Mouse (Mus musculus): Measurements from ENCODE around the gene Agpat4. TPM values are rescaled to one million over a fixed set of nuclear protein-coding genes. Genes with fewer than 3 reads are reported as not detected.
A peak's percentile ranks its signal among the peaks of the same experiment; 100 is the strongest.

The Agpat4 gene
- polyA plus RNA-seq, 1 experiment from 2014 or later = 28.7 TPM

GRCm38 (mm10) chr17:12103781-12104180 lies 14.7 kb upstream of the Agpat4 start:
- Histone ChIP-seq H3K27me3 (no peaks in the 10 kb centered on the region), H3K36me3 (no peaks in the 10 kb centered on the region), H3K4me2 (peak overlapping the region; percentile 38; the same call in 1 of the 2 replicates), H3K9ac (peak overlapping the region; percentile 55; the same call in 1 of the 2 replicates), H3K4me1 (replicated peaks) (peaks cover 20% of the 10 kb centered on the region), H3K9me3 (replicated peaks) (no peaks in the 10 kb centered on the region; the same call in 1 of the 2 replicates), H3K4me3 (replicated peaks) (no peak overlapping the region), H3K27ac (peak overlapping the region; percentile 75; the same call in 1 of the 2 replicates)
- 62% methylated on average over 6 of the region's 6 CpGs for WGBS (ENCODE audit: insufficient replicate concordance)
- ATAC-seq (ENCODE audit: low read depth) (no peak), DNase-seq (peak; percentile 20)

GRCm38 (mm10) chr17:12104245-12104644 lies 14.3 kb upstream of the Agpat4 start:
- DNase-seq = peak; percentile 35
- Histone ChIP-seq H3K9ac (peak overlapping the region; percentile 55), H3K36me3 (no peaks in the 10 kb centered on the region), H3K27me3 (no peaks in the 10 kb centered on the region), H3K4me1 (replicated peaks) (peaks cover 20% of the 10 kb centered on the region), H3K4me3 (replicated peaks) (no peak overlapping the region), H3K4me2 (peak overlapping the region; percentile 38), H3K27ac (peak overlapping the region; percentile 75), H3K9me3 (replicated peaks) (no peaks in the 10 kb centered on the region; the same call in 1 of the 2 replicates)
- 34% methylated on average over 7 of the region's 7 CpGs for WGBS (ENCODE audit: insufficient replicate concordance)
- ATAC-seq (ENCODE audit: low read depth) = peak; percentile 82

- Histone ChIP-seq H3K4me2 (peak overlapping the region; percentile 38), H3K27me3 (no peaks in the 10 kb centered on the region), H3K36me3 (no peaks in the 10 kb centered on the region), H3K27ac (peak overlapping the region; percentile 75), H3K9ac (peak overlapping the region; percentile 55), H3K4me3 (replicated peaks) (no peak overlapping the region), H3K9me3 (replicated peaks) (no peaks in the 10 kb centered on the region; the same call in 1 of the 2 replicates), H3K4me1 (replicated peaks) (peaks cover 20% of the 10 kb centered on the region)
- ATAC-seq (ENCODE audit: low read depth) (peak; percentile 90), DNase-seq (peak; percentile 36)
- 58% methylated on average over 6 of the region's 6 CpGs for WGBS (ENCODE audit: insufficient replicate concordance)
Observed at GRCm38 (mm10) chr17:12104690-12105089, 13.8 kb upstream of the Agpat4 start.

GRCm38 (mm10) chr17:12106255-12106654 lies 12.2 kb upstream of the Agpat4 start:
- WGBS (ENCODE audit: insufficient replicate concordance) = 61% methylated on average over 4 of the region's 4 CpGs
- no peaks in the 10 kb centered on the region for H3K36me3 ChIP-seq
- no peaks in the 10 kb centered on the region for H3K9me3 ChIP-seq (replicated peaks)
- no peak overlapping the region for H3K27ac ChIP-seq
- no peak overlapping the region for H3K9ac ChIP-seq
- ATAC-seq (ENCODE audit: low read depth) = no peak
- H3K4me3 ChIP-seq (replicated peaks) = no peak overlapping the region
- H3K27me3 ChIP-seq = no peaks in the 10 kb centered on the region
- peaks cover 20% of the 10 kb centered on the region for H3K4me1 ChIP-seq (replicated peaks)
- DNase-seq = no peak
- H3K4me2 ChIP-seq = no peak overlapping the region

- peaks cover 10% of the 10 kb centered on the region for H3K4me1 ChIP-seq (replicated peaks)
- H3K9ac ChIP-seq = no peak overlapping the region
- no peaks in the 10 kb centered on the region for H3K27me3 ChIP-seq
- no peaks in the 10 kb centered on the region for H3K36me3 ChIP-seq
- no peak overlapping the region for H3K4me3 ChIP-seq (replicated peaks)
- no peak overlapping the region for H3K27ac ChIP-seq
- H3K9me3 ChIP-seq (replicated peaks) = no peaks in the 10 kb centered on the region
- WGBS (ENCODE audit: insufficient replicate concordance) = 73% methylated on average over 6 of the region's 6 CpGs
- no peak overlapping the region for H3K4me2 ChIP-seq
- ATAC-seq (ENCODE audit: low read depth) (no peak), DNase-seq (no peak)
Observed at GRCm38 (mm10) chr17:12113626-12114025, 4.9 kb upstream of the Agpat4 start.

- DNase-seq = no peak
- Histone ChIP-seq H3K4me1 (replicated peaks) (peaks cover 14% of the 10 kb centered on the region), H3K27me3 (no peaks in the 10 kb centered on the region), H3K27ac (no peak overlapping the region), H3K4me2 (no peak overlapping the region), H3K9ac (no peak overlapping the region), H3K36me3 (no peaks in the 10 kb centered on the region), H3K9me3 (replicated peaks) (no peaks in the 10 kb centered on the region), H3K4me3 (replicated peaks) (no peak overlapping the region)
- WGBS (ENCODE audit: insufficient replicate concordance) = 72% methylated on average over 2 of the region's 2 CpGs
- no peak for ATAC-seq (ENCODE audit: low read depth)
Observed at GRCm38 (mm10) chr17:12115086-12115485, 3.4 kb upstream of the Agpat4 start.

GRCm38 (mm10) chr17:12118131-12118530 lies 373 bp upstream of the Agpat4 start:
- peak overlapping the region; percentile 94 for H3K27ac ChIP-seq
- H3K9me3 ChIP-seq (replicated peaks) = no peaks in the 10 kb centered on the region
- ATAC-seq (ENCODE audit: low read depth) = no peak
- peak overlapping the region; percentile 89 for H3K4me3 ChIP-seq (replicated peaks)
- H3K4me2 ChIP-seq = peak overlapping the region; percentile 99
- peaks cover 44% of the 10 kb centered on the region for H3K4me1 ChIP-seq (replicated peaks)
- peak overlapping the region; percentile 96 for H3K9ac ChIP-seq
- no peaks in the 10 kb centered on the region for H3K36me3 ChIP-seq
- 7% methylated on average over 9 of the region's 9 CpGs for WGBS (ENCODE audit: insufficient replicate concordance)
- DNase-seq = peak; percentile 13
- no peaks in the 10 kb centered on the region for H3K27me3 ChIP-seq

- H3K27me3 ChIP-seq = no peaks in the 10 kb centered on the region
- peak overlapping the region; percentile 89 for H3K4me3 ChIP-seq (replicated peaks)
- WGBS (ENCODE audit: insufficient replicate concordance) = 1% methylated on average over 30 of the region's 30 CpGs
- H3K4me1 ChIP-seq (replicated peaks) = peaks cover 53% of the 10 kb centered on the region
- DNase-seq (peak; percentile 82), ATAC-seq (ENCODE audit: low read depth) (peak; percentile 90)
- H3K27ac ChIP-seq = peak overlapping the region; percentile 94
- peak overlapping the region; percentile 99 for H3K4me2 ChIP-seq
- peaks cover 5% of the 10 kb centered on the region for H3K36me3 ChIP-seq
- H3K9me3 ChIP-seq (replicated peaks) = no peaks in the 10 kb centered on the region
- peak overlapping the region; percentile 96 for H3K9ac ChIP-seq
Observed at GRCm38 (mm10) chr17:12118926-12119641, 580 bp downstream of the Agpat4 start.

- Histone ChIP-seq H3K27ac (peak overlapping the region; percentile 94), H3K4me1 (replicated peaks) (peaks cover 59% of the 10 kb centered on the region), H3K9ac (peak overlapping the region; percentile 96), H3K4me3 (replicated peaks) (peak overlapping the region; percentile 89), H3K9me3 (replicated peaks) (no peaks in the 10 kb centered on the region), H3K36me3 (peaks cover 11% of the 10 kb centered on the region), H3K4me2 (peak overlapping the region; percentile 99), H3K27me3 (no peaks in the 10 kb centered on the region)
- under 1% methylated on average over 12 of the region's 12 CpGs for WGBS (ENCODE audit: insufficient replicate concordance)
- no peak for ATAC-seq (ENCODE audit: low read depth)
- peak; percentile 28 for DNase-seq
Observed at GRCm38 (mm10) chr17:12119675-12120074, 1.2 kb downstream of the Agpat4 start.

- no peak for ATAC-seq (ENCODE audit: low read depth)
- Histone ChIP-seq H3K36me3 (peaks cover 17% of the 10 kb centered on the region), H3K9me3 (replicated peaks) (no peaks in the 10 kb centered on the region), H3K27me3 (no peaks in the 10 kb centered on the region), H3K4me2 (peak overlapping the region; percentile 99), H3K9ac (peak overlapping the region; percentile 96), H3K4me1 (replicated peaks) (peaks cover 65% of the 10 kb centered on the region), H3K27ac (peak overlapping the region; percentile 94), H3K4me3 (replicated peaks) (peak overlapping the region; percentile 89)
- no peak for DNase-seq
- 29% methylated on average over 5 of the region's 5 CpGs for WGBS (ENCODE audit: insufficient replicate concordance)
Observed at GRCm38 (mm10) chr17:12120268-12120667, 1.8 kb downstream of the Agpat4 start.

- H3K9ac ChIP-seq = peak overlapping the region; percentile 96
- H3K27me3 ChIP-seq = no peaks in the 10 kb centered on the region
- no peak for DNase-seq
- WGBS (ENCODE audit: insufficient replicate concordance) = 84% methylated on average over 7 of the region's 7 CpGs
- peak overlapping the region; percentile 94 for H3K27ac ChIP-seq
- H3K4me2 ChIP-seq = peak overlapping the region; percentile 99
- peak overlapping the region; percentile 89 for H3K4me3 ChIP-seq (replicated peaks)
- H3K4me1 ChIP-seq (replicated peaks) = peaks cover 74% of the 10 kb centered on the region
- H3K9me3 ChIP-seq (replicated peaks) = no peaks in the 10 kb centered on the region
- no peak for ATAC-seq (ENCODE audit: low read depth)
- peaks cover 26% of the 10 kb centered on the region for H3K36me3 ChIP-seq
Observed at GRCm38 (mm10) chr17:12121226-12121794, 2.8 kb downstream of the Agpat4 start.

Data from liver, embryonic 13.5 days (tissue).